Mouse (Mus musculus) kidney, adult 2 months (tissue): ENCODE data around the gene Ackr1.

Experiments
- CTCF ChIP-seq: fragments of 200-500 bp; conservative IDR thresholded peaks from 2 replicates; pipeline ENCODE4 v1.5.1; 2011; ENCODE audit warnings: low read depth, mild to moderate bottlenecking, control low read depth, low read length, moderate library complexity, mixed read lengths; ENCODE audit not compliant: insufficient read depth, insufficient read length
- POLR2A ChIP-seq: fragments of 200-500 bp; IDR thresholded peaks from one replicate; pipeline ENCODE4 v1.6.1; 2011; ENCODE audit warnings: low read depth, low read length, control low read depth

GRCm38 (mm10) chr1:173365970-173366409, 32.4 kb upstream of the Ackr1 start:
- TF ChIP-seq POLR2A (no peak), CTCF (no peak)
